Mouse (Mus musculus) hindbrain, embryonic 15.5 days (tissue): ENCODE data around the gene Klhl8. TPM values are rescaled to one million over a fixed set of nuclear protein-coding genes. Genes with fewer than 3 reads are reported as not detected.
A peak's percentile ranks its signal among the peaks of the same experiment; 100 is the strongest.
"Not testable (repeated sequence)": the region's sequence is repeated elsewhere in the genome, so short reads cannot be mapped to it uniquely, and the experiment has no call there.

Experiments used
- ATAC-seq: fragments of 200-750 bp; cut with Nextera tagmentation; 2 replicates; pipeline ENCODE4 v1.8.0; 2017; ENCODE audit warnings: low read depth, moderate number of reproducible peaks, moderate TSS enrichment; ENCODE audit not compliant: low FRiP score
- H3K27ac ChIP-seq: fragments of 300-500 bp; sonication (generic); replicated peaks from 2 replicates; pipeline ENCODE4 v1.5.1; 2015; ENCODE audit warnings: mild to moderate bottlenecking, inconsistent platforms
- H3K27me3 ChIP-seq: fragments of 300-500 bp; sonication (generic); 2 replicates; pipeline ENCODE4 v1.6.1; 2015; ENCODE audit warnings: control low read depth, inconsistent platforms
- H3K36me3 ChIP-seq: fragments of 300-500 bp; sonication (generic); 2 replicates; pipeline ENCODE4 v1.6.1; 2015; ENCODE audit warnings: control low read depth, inconsistent platforms
- H3K4me1 ChIP-seq: fragments of 300-500 bp; sonication (generic); replicated peaks from 2 replicates; pipeline ENCODE4 v1.6.1; 2015; ENCODE audit warnings: control low read depth, inconsistent platforms
- H3K4me2 ChIP-seq: fragments of 300-500 bp; sonication (generic); 2 replicates; pipeline ENCODE4 v1.6.1; 2015; ENCODE audit warnings: moderate library complexity, mild to moderate bottlenecking, inconsistent platforms
- H3K4me3 ChIP-seq: fragments of 300-500 bp; sonication (generic); 2 replicates; pipeline ENCODE4 v1.5.1; 2015; ENCODE audit warnings: mild to moderate bottlenecking, inconsistent platforms
- H3K9ac ChIP-seq: fragments of 300-500 bp; sonication (generic); 2 replicates; pipeline ENCODE4 v1.6.1; 2015; ENCODE audit warnings: inconsistent platforms
- H3K9me3 ChIP-seq: fragments of 300-500 bp; sonication (generic); 2 replicates; pipeline ENCODE4 v1.6.1; 2016; ENCODE audit warnings: control low read depth, inconsistent platforms
- WGBS: fragments of 180-500 bp; shearing (Covaris S2); methylation state at CpG from one replicate; pipeline ENCODE4 v1.1.7; 2015; 5-methylcytosine and 5-hydroxymethylcytosine counted together
- polyA plus RNA-seq: library from polyadenylated mRNA; unstranded; fragments of >200 nt; fragmentation: Nextera tagmentation; extraction: Ambion mirVana; gene quantifications from 2 replicates; pipeline ENCODE4 v1.2.1, GENCODE M21; 2015

Klhl8 gene
- 38.0 and 41.3 TPM in 2 replicates for polyA plus RNA-seq

- H3K9ac ChIP-seq = peak within 1 kb of the TSS; percentile 96
- peak within 1 kb of the TSS; percentile 62 for H3K4me2 ChIP-seq
- ATAC-seq = peak; percentile 97
- no peaks in the 10 kb centered on the region for H3K36me3 ChIP-seq
- peaks cover 17% of the 10 kb centered on the region for H3K4me1 ChIP-seq
- no peaks in the 10 kb centered on the region for H3K9me3 ChIP-seq
- H3K4me3 ChIP-seq = peak within 1 kb of the TSS; percentile 96
- H3K27me3 ChIP-seq = no peaks in the 10 kb centered on the region
- peak within 1 kb of the TSS; percentile 82 for H3K27ac ChIP-seq
- WGBS = under 1% methylated on average over 71 of the region's 86 CpGs
These were observed at the start of gene Klhl8 for GRCm38 (mm10) chr5:103910748-103911409. Gene Klhl8 (minus strand): TSS chr5:103911259.

DNA sequence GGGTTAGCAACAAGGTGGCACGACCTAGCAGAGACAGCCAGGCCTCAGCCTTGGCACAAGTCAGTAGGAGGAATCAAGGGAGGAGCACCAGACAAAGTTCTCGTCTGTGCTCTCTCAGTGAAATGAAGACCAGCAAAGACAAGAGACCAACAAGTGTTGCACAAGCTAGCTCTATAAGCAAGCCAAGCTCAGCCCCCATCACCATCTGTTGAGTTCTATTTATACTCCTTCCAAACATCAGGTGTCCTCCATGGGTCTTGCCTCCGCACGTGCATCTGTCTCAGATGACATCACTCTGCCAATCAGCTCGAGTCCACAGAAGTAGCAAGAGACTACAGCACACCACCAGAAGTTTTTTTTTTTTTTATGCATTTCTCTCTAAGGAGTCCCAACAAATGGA is 43.6 kb upstream of the Klhl8 start:
- H3K36me3 ChIP-seq = no peaks in the 10 kb centered on the region
- no peak overlapping the region for H3K4me2 ChIP-seq
- ATAC-seq = no peak
- peaks cover 5% of the 10 kb centered on the region; the same call in 1 of the 2 replicates for H3K4me1 ChIP-seq
- no peak overlapping the region for H3K9ac ChIP-seq
- no peak overlapping the region for H3K4me3 ChIP-seq
- no peaks in the 10 kb centered on the region for H3K27me3 ChIP-seq
- H3K9me3 ChIP-seq = no peaks in the 10 kb centered on the region
- H3K27ac ChIP-seq = no peak overlapping the region
- WGBS = 78% methylated on average over 5 of the region's 5 CpGs

DNA sequence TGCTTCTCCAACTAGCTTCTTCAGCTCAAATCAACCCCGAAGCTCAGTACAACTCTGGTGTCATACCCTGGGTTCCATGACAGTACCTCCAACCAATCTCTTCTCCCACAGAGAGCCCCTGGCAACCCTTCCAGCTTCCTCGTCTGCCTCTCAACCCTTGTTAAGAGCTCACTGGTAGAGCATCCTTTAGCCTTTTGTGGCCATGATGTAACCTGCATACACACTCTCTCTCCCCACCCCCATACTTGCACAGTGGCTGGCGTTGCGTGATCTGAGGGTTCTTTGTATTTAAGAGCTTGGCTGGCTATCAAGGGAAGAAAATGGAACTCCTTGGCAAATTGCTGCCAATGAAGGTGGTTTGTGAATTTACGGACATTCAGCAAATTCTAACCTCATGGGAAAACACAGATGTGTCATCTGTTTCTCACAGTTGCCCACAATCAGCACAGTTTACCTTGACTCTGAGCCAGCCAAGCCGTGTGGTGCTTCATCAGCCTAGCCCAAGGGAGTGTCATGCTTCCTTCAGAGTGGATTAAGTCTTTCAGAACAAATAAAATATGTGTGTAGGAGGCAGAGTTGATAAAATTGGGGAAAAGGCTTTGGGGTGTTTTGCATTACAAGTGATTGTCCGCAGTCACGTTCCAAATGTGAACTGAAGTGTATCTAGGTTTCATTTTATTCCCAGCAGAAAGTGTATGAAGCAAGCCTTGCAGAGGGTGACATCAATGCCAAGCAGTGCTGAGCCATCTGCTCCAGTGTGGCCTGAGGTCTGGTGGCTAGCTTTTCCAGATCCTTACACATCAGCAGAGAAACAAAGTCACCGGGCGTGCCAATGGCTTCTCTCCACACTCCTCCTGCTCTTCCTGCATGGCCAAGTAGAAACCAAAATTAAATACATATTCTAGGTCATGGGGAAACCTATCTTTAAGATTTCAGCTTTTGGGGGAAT is 42.4 kb upstream of the Klhl8 start:
- Histone ChIP-seq H3K36me3 (no peaks in the 10 kb centered on the region), H3K4me1 (peaks cover 5% of the 10 kb centered on the region; the same call in 1 of the 2 replicates), H3K27ac (no peak overlapping the region), H3K9ac (no peak overlapping the region), H3K4me3 (no peak overlapping the region), H3K27me3 (no peaks in the 10 kb centered on the region), H3K4me2 (no peak overlapping the region), H3K9me3 (no peaks in the 10 kb centered on the region)
- WGBS = 65% methylated on average over 10 of the region's 10 CpGs
- ATAC-seq = 0 out of 2 replicates have a peak, but pooled peaks have one; percentile 66

DNA sequence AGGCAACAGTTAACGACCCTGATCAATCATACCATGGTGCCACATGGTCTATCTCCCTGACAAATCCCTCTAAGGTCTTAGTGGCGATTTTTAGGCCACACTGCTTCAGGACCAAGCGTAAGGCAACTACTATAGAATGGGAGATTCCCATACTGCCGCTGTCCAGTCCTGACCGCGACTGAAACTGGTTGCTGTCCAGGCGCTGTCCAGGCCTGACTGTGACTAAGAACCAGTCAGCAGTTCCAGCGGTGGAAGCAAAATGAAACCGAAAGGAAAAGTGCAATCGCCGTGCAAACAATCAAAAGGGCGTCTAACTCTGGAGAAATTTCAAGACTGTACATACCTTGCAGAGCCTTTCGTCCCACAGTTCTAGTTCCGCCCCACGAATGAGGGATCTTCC is 39.1 kb upstream of the Klhl8 start:
- not testable (repeated sequence) for H3K36me3 ChIP-seq, H3K9ac ChIP-seq, H3K4me1 ChIP-seq, H3K27ac ChIP-seq, ATAC-seq, H3K4me3 ChIP-seq, H3K9me3 ChIP-seq, H3K4me2 ChIP-seq, H3K27me3 ChIP-seq
- WGBS = 93% methylated on average over 15 of the region's 15 CpGs

GRCm38 (mm10) chr5:103943183-103943582 is 32.1 kb upstream of the Klhl8 start:
- no peak for ATAC-seq
- H3K27me3 ChIP-seq = peaks cover 19% of the 10 kb centered on the region
- H3K36me3 ChIP-seq = no peaks in the 10 kb centered on the region
- peaks cover 12% of the 10 kb centered on the region for H3K4me1 ChIP-seq
- H3K9me3 ChIP-seq = no peaks in the 10 kb centered on the region
- no peak overlapping the region for H3K27ac ChIP-seq
- 33% methylated on average over 6 of the region's 6 CpGs for WGBS
- H3K9ac ChIP-seq = no peak overlapping the region
- H3K4me3 ChIP-seq = no peak overlapping the region
- H3K4me2 ChIP-seq = no peak overlapping the region

GRCm38 (mm10) chr5:103939856-103940255 is 28.8 kb upstream of the Klhl8 start:
- no peak overlapping the region for H3K4me2 ChIP-seq
- WGBS = 71% methylated on average over 1 of the region's 1 CpGs
- H3K27me3 ChIP-seq = peaks cover 21% of the 10 kb centered on the region
- no peak overlapping the region for H3K4me3 ChIP-seq
- ATAC-seq = no peak
- peaks cover 22% of the 10 kb centered on the region for H3K4me1 ChIP-seq
- no peaks in the 10 kb centered on the region for H3K36me3 ChIP-seq
- H3K27ac ChIP-seq = no peak overlapping the region
- H3K9me3 ChIP-seq = no peaks in the 10 kb centered on the region
- no peak overlapping the region for H3K9ac ChIP-seq

GRCm38 (mm10) chr5:103939350-103939652 is 28.2 kb upstream of the Klhl8 start:
- Histone ChIP-seq H3K9ac (no peak overlapping the region), H3K27me3 (peaks cover 16% of the 10 kb centered on the region), H3K4me2 (no peak overlapping the region), H3K27ac (no peak overlapping the region), H3K9me3 (no peaks in the 10 kb centered on the region), H3K36me3 (no peaks in the 10 kb centered on the region), H3K4me3 (no peak overlapping the region), H3K4me1 (peaks cover 22% of the 10 kb centered on the region)
- WGBS = 47% methylated on average over 7 of the region's 7 CpGs
- no peak; the same call in 1 of the 2 replicates for ATAC-seq

GRCm38 (mm10) chr5:103938547-103939349 is 27.7 kb upstream of the Klhl8 start:
- Histone ChIP-seq H3K9ac (no peak overlapping the region), H3K9me3 (no peaks in the 10 kb centered on the region), H3K27me3 (peaks cover 11% of the 10 kb centered on the region), H3K4me2 (no peak overlapping the region), H3K4me3 (no peak overlapping the region), H3K4me1 (peaks cover 22% of the 10 kb centered on the region), H3K36me3 (no peaks in the 10 kb centered on the region), H3K27ac (no peak overlapping the region)
- WGBS = 10% methylated on average over 11 of the region's 11 CpGs
- ATAC-seq = peak; percentile 80

DNA sequence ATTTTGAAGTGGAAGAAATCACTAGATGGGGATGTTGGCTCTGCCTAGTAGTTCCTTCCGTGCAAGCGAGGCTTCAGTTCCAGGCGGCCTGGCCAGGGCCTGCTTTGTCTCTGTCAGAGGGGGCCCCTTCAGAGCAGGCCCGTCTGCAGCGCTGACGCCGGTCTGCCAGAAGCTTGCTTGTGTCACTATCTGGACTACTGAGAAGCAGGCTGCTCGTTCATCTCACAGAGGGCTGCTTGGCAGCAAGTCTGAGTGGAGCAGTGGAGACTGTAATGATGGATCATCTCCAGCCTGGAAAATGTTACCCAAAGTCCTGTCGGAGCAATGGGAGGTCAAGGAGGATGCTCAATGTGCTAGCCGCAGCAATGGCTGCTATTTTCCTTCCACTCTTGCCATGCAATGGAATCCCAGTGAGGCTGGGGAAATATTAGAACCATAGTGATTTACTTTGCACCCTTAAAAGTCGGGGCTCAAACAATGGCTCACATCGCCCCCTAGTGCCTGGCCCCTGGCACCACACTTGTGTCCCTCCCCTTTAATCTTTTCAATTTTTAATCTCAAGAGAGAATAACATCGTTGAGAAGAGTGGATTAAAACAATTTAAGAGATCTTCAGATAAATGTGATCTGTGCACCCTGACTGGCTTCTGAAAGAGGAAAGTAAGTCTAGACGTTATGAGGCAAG is 26.0 kb upstream of the Klhl8 start:
- Histone ChIP-seq H3K9me3 (0 out of 2 replicates have a peak, but pooled peaks cover 6% of the 10 kb centered on the region), H3K4me3 (no peak overlapping the region), H3K9ac (no peak overlapping the region), H3K4me2 (0 out of 2 replicates have a peak overlapping the region, but pooled peaks have one; percentile 14), H3K27ac (peak overlapping the region; percentile 33; the same call in 1 of the 2 replicates), H3K36me3 (no peaks in the 10 kb centered on the region), H3K27me3 (peaks cover 11% of the 10 kb centered on the region; the same call in 1 of the 2 replicates), H3K4me1 (peaks cover 22% of the 10 kb centered on the region)
- WGBS = 30% methylated on average over 14 of the region's 14 CpGs
- peak; percentile 82 for ATAC-seq

DNA sequence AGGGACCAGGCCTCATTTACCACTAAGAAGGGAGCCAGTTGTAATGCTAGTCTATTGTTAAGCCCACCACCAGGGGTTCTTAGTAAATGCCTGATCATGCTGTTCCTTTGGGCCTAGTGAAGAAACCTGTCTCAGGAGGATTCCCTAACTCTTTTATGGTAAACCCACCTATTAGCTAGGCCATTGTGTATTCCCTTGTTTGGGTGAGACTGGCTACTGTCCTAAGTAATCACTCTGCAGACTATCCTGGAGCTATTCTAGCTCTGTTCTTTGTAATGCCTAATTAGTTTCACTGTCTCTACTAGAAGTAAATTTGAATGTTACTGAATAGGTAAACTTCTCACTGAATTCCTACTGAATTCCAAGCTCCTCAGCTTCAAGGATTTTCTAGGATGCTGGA is 20.9 kb upstream of the Klhl8 start:
- not testable (repeated sequence) for H3K4me1 ChIP-seq, H3K4me3 ChIP-seq, H3K9ac ChIP-seq, H3K36me3 ChIP-seq, H3K4me2 ChIP-seq, ATAC-seq, H3K9me3 ChIP-seq, H3K27me3 ChIP-seq, H3K27ac ChIP-seq

GRCm38 (mm10) chr5:103930511-103930910 is 19.5 kb upstream of the Klhl8 start:
- Histone ChIP-seq H3K4me2 (no peak overlapping the region), H3K36me3 (no peaks in the 10 kb centered on the region), H3K4me3 (no peak overlapping the region), H3K9me3 (0 out of 2 replicates have a peak, but pooled peaks cover 6% of the 10 kb centered on the region), H3K4me1 (no peaks in the 10 kb centered on the region), H3K27me3 (no peaks in the 10 kb centered on the region), H3K27ac (no peak overlapping the region), H3K9ac (no peak overlapping the region)
- WGBS = 48% methylated on average over 5 of the region's 5 CpGs
- no peak for ATAC-seq
